Mouse (Mus musculus): ENCODE measurements at regions not wholly inside any gene's neighbourhood (a gene's known extent, or its start where the extent isn't known, plus 50 kb on each side); places are given as distances from the start of the nearest gene placed in this dataset.
"Not testable (repeated sequence)": the region's sequence is repeated elsewhere in the genome, so short reads cannot be mapped to it uniquely, and the experiment has no call there.

DNA sequence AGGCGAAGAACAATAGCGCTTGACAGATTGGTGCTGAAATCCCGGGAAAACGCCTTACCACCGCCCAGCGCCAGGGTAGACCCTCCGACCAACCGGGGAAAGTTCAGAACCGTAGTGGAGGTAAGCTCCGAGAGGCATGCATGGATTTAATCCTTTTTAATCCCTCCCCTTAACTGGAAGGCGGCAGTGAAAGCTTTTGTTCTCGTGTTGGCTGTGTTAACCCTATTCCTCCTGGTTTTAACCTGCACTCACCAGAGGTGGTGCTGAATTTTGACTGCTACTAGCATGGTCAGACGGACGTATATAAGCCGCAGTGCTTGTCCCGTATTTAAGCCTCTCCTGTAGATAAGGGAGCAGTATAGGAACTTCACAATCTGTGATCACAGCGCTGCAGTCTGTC, 145.0 kb upstream of the Asap2 start:
- 55% methylated on average over 17 of the region's 17 CpGs for WGBS
- no peaks in the 10 kb centered on the region for H3K36me3 ChIP-seq (ENCODE audit: control insufficient read depth, insufficient read depth, low read length)

DNA sequence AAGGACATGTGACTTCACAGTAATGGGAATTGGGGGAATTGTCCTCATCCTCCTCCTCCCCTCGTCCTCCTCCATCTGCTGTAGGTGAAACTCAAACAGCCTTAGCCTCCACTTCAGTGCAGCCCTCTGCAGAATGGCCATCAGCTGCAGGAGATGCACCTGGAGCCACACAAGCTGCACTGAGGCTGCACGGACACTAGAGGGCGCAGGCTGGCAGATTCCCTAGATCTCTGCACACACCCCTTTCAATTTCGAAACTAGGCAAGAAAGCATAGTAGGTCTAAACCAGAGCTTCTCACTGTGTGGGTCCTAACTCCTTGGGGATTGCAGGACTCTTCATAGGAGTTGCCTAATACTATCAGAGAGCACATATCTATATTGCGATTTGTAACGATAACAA, 106.2 kb upstream of the Asap2 start:
- H3K27ac ChIP-seq (ENCODE audit: insufficient read depth, low read depth, low read length): not testable (repeated sequence)
- 73% methylated on average over 6 of the region's 6 CpGs for WGBS

More for the DNA sequence above, 145.0 kb upstream of the Asap2 start:
- Histone ChIP-seq H3K4me1 (ENCODE audit: control insufficient read depth, insufficient read depth, insufficient read length, low read length) (no peaks in the 10 kb centered on the region), H3K27ac (ENCODE audit: insufficient read depth, low read depth, low read length) (no peak overlapping the region), H3K4me3 (ENCODE audit: low read depth, low read length) (no peak overlapping the region), H3K27me3 (ENCODE audit: control insufficient read depth, insufficient read depth, low read length) (no peaks in the 10 kb centered on the region)
- TF ChIP-seq POLR2A (IDR thresholded peaks at IDR 0.05; ENCODE audit: low read depth, low read length) (no peak), CTCF (IDR thresholded peaks at IDR 0.05; ENCODE audit: extremely low read depth, insufficient read length, insufficient replicate concordance, low read depth, low read length) (no peak)

DNA sequence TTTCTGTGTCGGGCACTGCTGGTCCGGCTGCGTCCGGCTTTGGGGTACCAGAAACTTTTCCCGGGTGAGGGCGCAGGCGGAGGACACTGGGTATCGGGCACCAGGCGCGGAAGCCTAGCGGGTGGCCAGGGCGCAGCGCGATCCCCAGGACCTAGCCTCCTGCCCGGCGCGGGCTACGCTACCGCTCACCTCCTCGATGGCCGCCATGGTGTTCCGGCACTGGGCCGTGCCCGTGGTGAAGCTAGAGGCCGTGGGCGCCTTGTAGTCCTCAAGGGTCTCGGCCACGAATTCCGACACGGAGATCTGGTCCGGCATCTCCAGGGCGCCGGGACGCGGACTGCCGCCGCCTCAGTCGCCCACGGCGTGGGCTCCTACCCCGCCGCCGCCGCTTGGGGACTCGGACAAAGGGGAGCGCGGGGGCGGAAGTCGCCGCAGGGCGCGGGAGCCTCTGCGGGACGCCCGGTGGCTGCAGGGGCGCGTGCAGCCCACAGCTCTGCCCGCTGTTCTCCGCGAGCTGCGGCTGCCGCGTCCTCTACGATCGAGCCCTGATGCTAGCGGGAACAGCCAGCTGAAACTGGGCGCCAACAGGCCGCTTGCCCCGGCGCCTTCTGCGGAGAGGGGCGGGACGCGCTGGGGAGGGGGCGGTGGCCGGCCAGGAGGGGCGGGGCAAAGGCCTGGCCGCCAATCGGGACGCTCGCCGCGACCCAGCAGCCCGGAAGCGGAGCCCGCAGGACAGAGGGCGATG, 69.4 kb upstream of the Asap2 start:
- not testable (repeated sequence) for H3K27me3 ChIP-seq (ENCODE audit: control insufficient read depth, insufficient read depth, low read length); H3K4me1 ChIP-seq (ENCODE audit: control insufficient read depth, insufficient read depth, insufficient read length, low read length); H3K27ac ChIP-seq (ENCODE audit: insufficient read depth, low read depth, low read length); H3K36me3 ChIP-seq (ENCODE audit: control insufficient read depth, insufficient read depth, low read length)
- WGBS: 1% methylated on average over 86 of the region's 87 CpGs
- H3K4me3 ChIP-seq (ENCODE audit: low read depth, low read length): peak overlapping the region; percentile 73
- peak; percentile 68; the same call in 1 of the 2 replicates for TF ChIP-seq POLR2A (IDR thresholded peaks at IDR 0.05; ENCODE audit: low read depth, low read length)

More for the DNA sequence above, 106.2 kb upstream of the Asap2 start:
- H3K27me3 ChIP-seq (ENCODE audit: control insufficient read depth, insufficient read depth, low read length); H3K36me3 ChIP-seq (ENCODE audit: control insufficient read depth, insufficient read depth, low read length); H3K4me1 ChIP-seq (ENCODE audit: control insufficient read depth, insufficient read depth, insufficient read length, low read length); H3K4me3 ChIP-seq (ENCODE audit: low read depth, low read length): not testable (repeated sequence)
- 0 out of 2 replicates have a peak, but pooled peaks have one; percentile 17 for TF ChIP-seq CTCF (IDR thresholded peaks at IDR 0.05; ENCODE audit: extremely low read depth, insufficient read length, insufficient replicate concordance, low read depth, low read length)

DNA sequence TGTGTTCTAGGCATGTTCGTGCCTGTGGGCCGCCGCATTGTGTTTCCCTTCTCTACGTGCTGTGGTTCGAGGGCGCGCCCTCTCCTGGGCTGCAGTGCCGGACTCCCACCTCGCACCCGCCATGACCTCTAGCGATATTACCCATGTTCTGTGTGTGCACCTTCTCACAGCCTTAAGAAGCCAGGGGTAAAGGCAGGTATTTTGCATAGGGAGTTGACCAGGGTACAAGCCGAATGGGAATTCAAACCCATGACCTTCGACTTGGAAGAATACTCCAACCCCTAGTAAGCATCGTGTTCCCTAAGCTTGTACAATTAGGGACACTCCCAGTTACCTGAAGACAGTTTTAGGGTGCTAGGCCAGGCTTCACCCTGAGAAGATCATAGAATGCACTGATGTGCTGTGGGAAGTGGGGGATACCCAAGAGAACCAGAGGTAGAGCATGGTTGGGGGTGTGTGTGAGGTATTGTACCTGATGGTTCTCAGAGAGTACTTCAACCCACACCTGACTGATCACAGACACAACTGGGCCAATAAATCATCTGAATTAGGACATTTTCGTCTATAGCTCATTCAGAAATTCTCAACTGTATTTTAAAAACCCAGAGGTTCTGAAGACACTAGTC, 68.7 kb upstream of the Asap2 start:
- not testable (repeated sequence) for H3K27me3 ChIP-seq (ENCODE audit: control insufficient read depth, insufficient read depth, low read length); H3K36me3 ChIP-seq (ENCODE audit: control insufficient read depth, insufficient read depth, low read length); H3K4me1 ChIP-seq (ENCODE audit: control insufficient read depth, insufficient read depth, insufficient read length, low read length); H3K27ac ChIP-seq (ENCODE audit: insufficient read depth, low read depth, low read length)
- H3K4me3 ChIP-seq (ENCODE audit: low read depth, low read length): peak overlapping the region; percentile 73
- 11% methylated on average over 15 of the region's 15 CpGs for WGBS

DNA sequence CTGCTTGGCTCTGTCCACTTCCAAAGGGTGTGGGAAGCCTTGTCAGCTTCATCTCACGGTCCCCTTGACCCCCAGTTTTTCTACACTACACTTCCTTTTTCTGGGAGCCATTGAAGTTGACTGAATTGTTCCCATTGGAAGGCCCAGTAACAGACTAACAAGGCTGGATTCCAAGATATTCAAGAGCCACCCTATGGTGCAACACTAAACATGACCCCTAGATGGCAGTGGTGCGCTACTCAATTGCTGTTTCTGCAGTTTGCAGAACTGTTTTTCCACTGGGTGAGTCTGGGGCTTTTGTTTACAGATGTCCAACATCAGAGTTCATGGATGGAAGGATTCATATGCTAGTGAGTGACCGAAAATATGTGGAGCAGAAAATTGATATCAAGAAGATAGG, 61.3 kb upstream of the Asap2 start:
- H3K27me3 ChIP-seq (ENCODE audit: control insufficient read depth, insufficient read depth, low read length); H3K4me3 ChIP-seq (ENCODE audit: low read depth, low read length); H3K27ac ChIP-seq (ENCODE audit: insufficient read depth, low read depth, low read length); H3K36me3 ChIP-seq (ENCODE audit: control insufficient read depth, insufficient read depth, low read length); H3K4me1 ChIP-seq (ENCODE audit: control insufficient read depth, insufficient read depth, insufficient read length, low read length): not testable (repeated sequence)
- 38% methylated on average over 3 of the region's 3 CpGs for WGBS

Data from small intestine, adult 2 months (tissue).